Mouse (Mus musculus): ENCODE data around the gene Sytl2.

DNA sequence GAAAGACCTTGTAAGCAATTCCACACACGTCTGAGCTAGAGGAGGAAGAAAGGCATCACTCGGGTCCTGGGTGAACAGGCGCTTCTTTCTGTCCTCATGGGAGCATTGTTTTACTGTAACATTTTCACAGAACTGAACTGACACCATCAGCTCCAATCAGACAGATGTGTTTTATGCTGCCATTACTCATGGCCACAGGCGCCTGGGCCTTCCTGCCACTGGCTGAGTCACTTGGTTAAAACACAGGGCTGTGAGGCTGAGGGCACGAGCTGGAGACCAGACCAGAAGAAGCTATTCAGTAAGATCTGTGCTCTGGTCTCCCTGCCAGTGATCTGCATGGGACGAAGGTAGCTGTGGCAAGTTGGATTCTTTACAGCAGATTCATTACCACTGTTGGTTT, 6.0 kb downstream of the Sytl2 start:
- TF ChIP-seq POLR2A (IDR thresholded peaks at IDR 0.05; ENCODE audit: insufficient read length, low read depth), result peak; percentile 37
- TF ChIP-seq E2F4 (IDR thresholded peaks at IDR 0.05; ENCODE audit: insufficient read depth), result no peak
- no peak for TF ChIP-seq REST (IDR thresholded peaks at IDR 0.05; ENCODE audit: insufficient read depth, insufficient read length)
- TF ChIP-seq MYOG (IDR thresholded peaks at IDR 0.05; ENCODE audit: control insufficient read depth in 1 of 3, insufficient read depth in 1 of 3, insufficient read length in 2 of 3, low read depth in 2 of 3), result peak in 1 of 3 experiments; percentile 42
- no peak for TF ChIP-seq USF1 (IDR thresholded peaks at IDR 0.05; ENCODE audit: low read depth)
- no peak for TF ChIP-seq TCF12 (IDR thresholded peaks at IDR 0.05; ENCODE audit: insufficient read depth, poor library complexity, severe bottlenecking)
- no peak for TF ChIP-seq MAX (IDR thresholded peaks at IDR 0.05; ENCODE audit: low read depth)
- TF ChIP-seq POLR2AphosphoS2 (IDR thresholded peaks at IDR 0.05; ENCODE audit: insufficient read length, low read depth), result peak; percentile 32
- TF ChIP-seq MYOD1 (IDR thresholded peaks at IDR 0.05; ENCODE audit: control insufficient read depth in 1 of 3, insufficient read length in 2 of 3, low read depth in 2 of 3), result peak in 1 of 3 experiments; percentile 44
- no peak for TF ChIP-seq TCF3 (IDR thresholded peaks at IDR 0.05; ENCODE audit: insufficient read length, low read depth)
- TF ChIP-seq SRF (IDR thresholded peaks at IDR 0.05; ENCODE audit: control insufficient read depth, insufficient read length, low read depth), result no peak

Data from myocyte (in vitro differentiated cells).